Mouse (Mus musculus) neutrophil, adult 65 days (primary cell): ENCODE data around the gene Gm14444. TPM values are rescaled to one million over a fixed set of nuclear protein-coding genes. Genes with fewer than 3 reads are reported as not detected.

Source experiments
- total RNA-seq: library from RNA; stranded (reverse); gene quantifications from 2 replicates; pipeline ENCODE4 v1.2.4, GENCODE M21; 2023

The Gm14444 gene
- total RNA-seq = 0.45 TPM in 1 of 2 replicates, not detected in the other

DNA sequence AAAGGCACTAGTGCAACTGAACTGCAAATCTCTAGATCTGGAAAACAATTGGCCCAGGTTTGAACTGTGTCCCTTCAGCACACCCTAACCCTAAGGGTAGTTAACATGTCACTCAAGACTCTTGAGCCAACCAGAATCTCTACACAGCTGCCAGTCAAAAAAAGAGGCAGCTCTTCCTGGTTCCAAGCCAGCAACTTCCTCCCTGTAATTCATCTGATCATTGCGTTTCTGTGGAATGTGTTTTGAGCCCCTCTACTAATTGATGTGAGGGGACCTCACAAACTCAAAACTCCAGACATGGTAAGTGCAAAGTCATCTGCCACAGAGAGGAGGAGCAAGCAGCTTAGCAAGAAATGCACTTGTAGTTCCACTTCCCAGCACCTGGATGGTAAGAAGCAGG, at the start of gene Gm14444:
Gene Gm14444 (plus strand): TSS at position 220 of the 400 bp plus-strand sequence.

DNA sequence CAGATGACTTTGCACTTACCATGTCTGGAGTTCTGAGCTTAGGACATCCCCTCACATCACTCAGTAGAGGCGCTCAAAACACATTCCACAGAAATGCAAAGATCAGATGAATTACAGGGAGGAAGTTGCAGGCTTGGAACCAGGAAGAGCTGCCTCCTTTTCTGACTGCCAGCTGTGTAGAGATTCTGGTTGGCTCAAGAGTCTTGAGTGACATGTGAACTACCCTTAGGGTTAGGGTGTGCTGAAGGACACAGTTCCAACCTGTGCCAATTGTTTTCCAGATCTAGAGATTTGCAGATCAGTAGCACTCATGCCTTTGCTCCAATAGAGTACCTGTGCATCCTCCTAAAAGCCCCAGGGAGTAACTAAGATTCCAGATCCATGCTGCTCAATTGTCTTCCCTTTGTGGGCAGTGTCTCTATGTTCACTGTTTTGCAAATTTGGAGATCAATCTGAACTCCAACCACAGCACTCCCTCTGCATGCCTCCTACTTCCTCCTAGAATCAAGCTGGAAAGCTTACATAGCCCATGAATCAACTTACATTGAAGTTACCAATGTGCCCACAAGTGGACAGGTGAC, 57.7 kb downstream of the Gm14444 start, which contains the start of gene Gm14393:
Gene Gm14393 (minus strand): TSS at position 101 of the 581 bp plus-strand sequence.

Other genes with a start within 250 kb of the Gm14444 start
- not detected in 2 replicates for gene Edn3, start 249.6 kb upstream of the Gm14444 start, total RNA-seq
- not detected in 2 replicates for gene Gm14393, start 57.5 kb downstream of the Gm14444 start, total RNA-seq
- gene Gm14399, start 131.8 kb downstream of the Gm14444 start, total RNA-seq = 0.82 and 1.1 TPM in 2 replicates
- not detected in 2 replicates for gene Gm14443, start 165.6 kb downstream of the Gm14444 start, total RNA-seq
- gene Gm14391, start 196.7 kb downstream of the Gm14444 start, total RNA-seq = 2.9 and 3.3 TPM in 2 replicates